Mouse (Mus musculus) stomach, embryonic 16.5 days (tissue): ENCODE data around the gene Cep350. TPM values are rescaled to one million over a fixed set of nuclear protein-coding genes. Genes with fewer than 3 reads are reported as not detected.
"Not testable (repeated sequence)": the region's sequence is repeated elsewhere in the genome, so short reads cannot be mapped to it uniquely, and the experiment has no call there.

ENCODE experiments used
- ATAC-seq: fragments of 200-750 bp; cut with Nextera tagmentation; 2 replicates; pipeline ENCODE4 v1.8.0; 2017; ENCODE audit warnings: moderate number of reproducible peaks, moderate TSS enrichment; ENCODE audit not compliant: insufficient read depth, low FRiP score
- H3K27ac ChIP-seq: fragments of 300-500 bp; sonication (generic); 2 replicates; pipeline ENCODE4 v1.5.1; 2014; ENCODE audit warnings: low read length
- H3K27me3 ChIP-seq: fragments of 300-500 bp; sonication (generic); 2 replicates; pipeline ENCODE4 v1.6.1; 2014; ENCODE audit warnings: low read length, control low read depth, mixed read lengths; ENCODE audit not compliant: control insufficient read depth, insufficient read depth
- H3K36me3 ChIP-seq: fragments of 300-500 bp; sonication (generic); 2 replicates; pipeline ENCODE4 v1.6.1; 2014; ENCODE audit warnings: low read length; ENCODE audit not compliant: control insufficient read depth, insufficient read depth
- H3K4me1 ChIP-seq: fragments of 300-500 bp; sonication (generic); 2 replicates; pipeline ENCODE4 v1.6.1; 2014; ENCODE audit warnings: low read length, control low read depth, mixed read lengths; ENCODE audit not compliant: control insufficient read depth, insufficient read depth
- H3K4me2 ChIP-seq: fragments of 300-500 bp; sonication (generic); 2 replicates; pipeline ENCODE4 v1.6.1; 2014; ENCODE audit warnings: low read depth, low read length, mixed read lengths
- H3K4me3 ChIP-seq: fragments of 300-500 bp; sonication (generic); replicated peaks from 2 replicates; pipeline ENCODE4 v1.5.1; 2014; ENCODE audit warnings: mild to moderate bottlenecking, low read length
- H3K9ac ChIP-seq: fragments of 300-500 bp; sonication (generic); 2 replicates; pipeline ENCODE4 v1.6.1; 2014; ENCODE audit warnings: low read length
- H3K9me3 ChIP-seq: fragments of 300-500 bp; sonication (generic); replicated peaks from 2 replicates; pipeline ENCODE4 v1.6.1; 2016; ENCODE audit warnings: low read length, control low read depth; ENCODE audit not compliant: control insufficient read depth
- WGBS: fragments of 180-500 bp; shearing (Covaris S2); extraction: QIAGEN DNeasy Blood & Tissue Kit; methylation state at CpG from one replicate; pipeline ENCODE4 v1.1.7; 2014; 5-methylcytosine and 5-hydroxymethylcytosine counted together
- polyA plus RNA-seq: library from polyadenylated mRNA; unstranded; fragments of >200 nt; fragmentation: Nextera tagmentation; extraction: Ambion mirVana; gene quantifications from 2 replicates; pipeline ENCODE4 v1.2.1, GENCODE M21; 2015

Gene Cep350
- polyA plus RNA-seq, 1 experiment from 2014 or later: 6.4 TPM

GRCm38 (mm10) chr1:155934702-155935101 lies 38.4 kb downstream of the Cep350 start:
- H3K9ac ChIP-seq: no peak overlapping the region
- H3K36me3 ChIP-seq: peaks cover 27% of the 10 kb centered on the region
- no peak overlapping the region for H3K27ac ChIP-seq
- ATAC-seq: no peak
- no peaks in the 10 kb centered on the region for H3K27me3 ChIP-seq
- H3K4me1 ChIP-seq: no peaks in the 10 kb centered on the region
- no peak overlapping the region for H3K4me3 ChIP-seq
- no peak overlapping the region for H3K4me2 ChIP-seq
- WGBS: 83% methylated on average over 2 of the region's 2 CpGs
- no peaks in the 10 kb centered on the region for H3K9me3 ChIP-seq

- WGBS: 87% methylated on average over 3 of the region's 3 CpGs
- Histone ChIP-seq H3K4me2 (no peak overlapping the region), H3K4me1 (no peaks in the 10 kb centered on the region), H3K9ac (no peak overlapping the region), H3K4me3 (no peak overlapping the region), H3K36me3 (peaks cover 8% of the 10 kb centered on the region; the same call in 1 of the 2 replicates), H3K27me3 (no peaks in the 10 kb centered on the region), H3K9me3 (no peaks in the 10 kb centered on the region), H3K27ac (no peak overlapping the region)
- no peak for ATAC-seq
These were observed 69.5 kb downstream of the Cep350 start for GRCm38 (mm10) chr1:155903561-155903960.

- Histone ChIP-seq H3K4me2 (no peak overlapping the region), H3K27ac (no peak overlapping the region), H3K36me3 (peaks cover 12% of the 10 kb centered on the region; the same call in 1 of the 2 replicates), H3K4me1 (no peaks in the 10 kb centered on the region), H3K4me3 (no peak overlapping the region), H3K9ac (no peak overlapping the region), H3K27me3 (no peaks in the 10 kb centered on the region), H3K9me3 (no peaks in the 10 kb centered on the region)
- ATAC-seq: no peak
- WGBS: 92% methylated on average over 8 of the region's 8 CpGs
These were observed 71.7 kb downstream of the Cep350 start for GRCm38 (mm10) chr1:155901348-155901747.

- Histone ChIP-seq H3K36me3 (peaks cover 35% of the 10 kb centered on the region), H3K9me3 (no peaks in the 10 kb centered on the region; the same call in 1 of the 2 replicates), H3K4me1 (no peaks in the 10 kb centered on the region), H3K9ac (no peak overlapping the region), H3K4me3 (no peak overlapping the region), H3K27me3 (no peaks in the 10 kb centered on the region), H3K4me2 (no peak overlapping the region), H3K27ac (no peak overlapping the region)
- no peak for ATAC-seq
- 92% methylated on average over 10 of the region's 10 CpGs for WGBS
These were observed 78.7 kb downstream of the Cep350 start for GRCm38 (mm10) chr1:155894382-155894781.

DNA sequence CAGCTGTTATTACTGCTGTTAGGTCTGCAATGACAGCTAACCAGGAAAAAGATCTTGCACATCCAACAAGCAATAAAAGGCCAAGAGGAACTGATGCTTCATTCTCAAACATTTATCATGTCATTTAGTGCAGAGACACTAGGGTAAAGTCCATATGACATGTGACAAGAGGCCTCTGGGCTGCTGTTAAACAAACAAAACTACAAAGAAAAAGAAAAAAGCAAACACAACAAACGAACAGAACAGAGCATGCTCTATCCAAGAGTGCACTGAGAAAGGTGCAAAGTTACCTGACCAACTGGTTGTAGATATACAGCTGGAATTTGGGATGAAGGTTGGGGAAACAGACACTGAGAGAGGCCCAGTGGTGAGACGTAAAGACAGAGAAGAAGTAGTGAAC lies 86.2 kb downstream of the Cep350 start:
- no peaks in the 10 kb centered on the region; the same call in 1 of the 2 replicates for H3K9me3 ChIP-seq
- WGBS: 71% methylated on average over 2 of the region's 2 CpGs
- no peaks in the 10 kb centered on the region for H3K27me3 ChIP-seq
- no peak overlapping the region for H3K9ac ChIP-seq
- no peaks in the 10 kb centered on the region for H3K4me1 ChIP-seq
- ATAC-seq: no peak
- H3K36me3 ChIP-seq: peaks cover 26% of the 10 kb centered on the region
- H3K4me2 ChIP-seq: no peak overlapping the region
- H3K27ac ChIP-seq: no peak overlapping the region
- no peak overlapping the region for H3K4me3 ChIP-seq

DNA sequence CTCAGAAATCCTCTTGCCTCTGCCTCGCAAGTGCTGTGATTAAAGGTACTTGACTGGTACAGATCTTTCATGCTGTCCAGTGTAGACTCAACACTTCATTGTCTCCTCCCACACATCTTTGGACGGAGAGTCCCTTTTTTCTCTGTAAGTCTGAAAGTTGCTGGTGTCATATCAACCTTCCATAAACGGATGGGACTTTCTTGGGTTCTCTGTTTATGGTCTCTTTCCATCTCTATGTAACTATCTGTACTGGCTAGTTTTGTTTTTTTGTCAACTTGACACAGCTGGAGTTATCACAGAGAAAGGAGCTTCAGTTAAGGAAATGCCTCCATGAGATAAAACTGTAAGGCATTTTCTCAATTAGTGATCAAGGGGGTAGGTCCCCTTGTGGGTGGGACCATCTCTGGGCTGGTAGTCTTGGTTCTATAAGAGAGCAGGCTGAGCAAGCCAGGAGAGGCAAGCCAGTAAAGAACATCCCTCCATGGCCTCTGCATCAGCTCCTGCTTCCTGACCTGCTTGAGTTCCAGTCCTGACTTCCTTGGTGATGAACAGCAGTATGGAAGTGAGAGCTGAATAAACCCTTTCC lies 90.3 kb downstream of the Cep350 start:
- H3K4me3 ChIP-seq, H3K9ac ChIP-seq, H3K27me3 ChIP-seq, H3K4me2 ChIP-seq, H3K27ac ChIP-seq, H3K4me1 ChIP-seq, H3K9me3 ChIP-seq, ATAC-seq: not testable (repeated sequence)
- WGBS: 82% methylated on average over 3 of the region's 3 CpGs
- H3K36me3 ChIP-seq: peaks cover 13% of the 10 kb centered on the region

- H3K9me3 ChIP-seq: no peaks in the 10 kb centered on the region
- no peaks in the 10 kb centered on the region for H3K4me1 ChIP-seq
- no peak overlapping the region for H3K4me3 ChIP-seq
- WGBS: 85% methylated on average over 3 of the region's 3 CpGs
- H3K36me3 ChIP-seq: peaks cover 20% of the 10 kb centered on the region
- ATAC-seq: no peak
- no peaks in the 10 kb centered on the region for H3K27me3 ChIP-seq
- no peak overlapping the region for H3K27ac ChIP-seq
- no peak overlapping the region for H3K4me2 ChIP-seq
- H3K9ac ChIP-seq: no peak overlapping the region
These were observed 93.5 kb downstream of the Cep350 start for GRCm38 (mm10) chr1:155879596-155879995.

GRCm38 (mm10) chr1:155862967-155863366 lies 110.1 kb downstream of the Cep350 start:
- Histone ChIP-seq H3K4me1 (no peaks in the 10 kb centered on the region), H3K9me3 (no peaks in the 10 kb centered on the region), H3K36me3 (peaks cover 20% of the 10 kb centered on the region), H3K27me3 (no peaks in the 10 kb centered on the region), H3K9ac (no peak overlapping the region), H3K4me2 (no peak overlapping the region), H3K4me3 (no peak overlapping the region), H3K27ac (no peak overlapping the region)
- ATAC-seq: no peak
- 69% methylated on average over 4 of the region's 4 CpGs for WGBS

GRCm38 (mm10) chr1:155854926-155855702 lies 117.9 kb downstream of the Cep350 start:
- ATAC-seq: no peak
- H3K9ac ChIP-seq: no peak overlapping the region
- no peak overlapping the region for H3K27ac ChIP-seq

More at GRCm38 (mm10) chr1:155854926-155855702, 117.9 kb downstream of the Cep350 start:
- Histone ChIP-seq H3K27me3 (no peaks in the 10 kb centered on the region), H3K36me3 (0 out of 2 replicates have a peak, but pooled peaks cover 6% of the 10 kb centered on the region), H3K4me2 (no peak overlapping the region), H3K4me3 (no peak overlapping the region), H3K4me1 (no peaks in the 10 kb centered on the region), H3K9me3 (no peaks in the 10 kb centered on the region)
- 73% methylated on average over 7 of the region's 7 CpGs for WGBS
